Mouse (Mus musculus) thymus, adult 2 months (tissue): ENCODE results near the gene Mbd3l2.
"Not testable (repeated sequence)": the region's sequence is repeated elsewhere in the genome, so short reads cannot be mapped to it uniquely, and the experiment has no call there.

ENCODE experiments used
- CTCF ChIP-seq: fragments of 200-500 bp; IDR thresholded peaks from 2 replicates; pipeline ENCODE4 v1.5.1; 2012; ENCODE audit warnings: mild to moderate bottlenecking, control low read depth, low read length, moderate library complexity, borderline replicate concordance; ENCODE audit not compliant: control insufficient read depth, poor library complexity, insufficient read depth; ENCODE audit errors: extremely low read depth
- POLR2A ChIP-seq: fragments of 200-500 bp; IDR thresholded peaks from 2 replicates; pipeline ENCODE4 v1.6.1; 2012; ENCODE audit warnings: mild to moderate bottlenecking, low read length, control low read depth, moderate library complexity; ENCODE audit not compliant: control insufficient read depth, poor library complexity, insufficient read depth; ENCODE audit errors: extremely low read depth

GRCm38 (mm10) chr9:18412371-18412770 is 18.1 kb upstream of the Mbd3l2 start:
- not testable (repeated sequence) for TF ChIP-seq CTCF, POLR2A
